In genomic region chr4:43742637-43743036, GRCm38 (mm10) we compare ENCODE assay signal across 1 mouse cellular context.
TF ChIP-seq lines count a peak whose summit lies in the region.

No protein-coding gene starts in this region.

TF ChIP-seq in ES-E14, 5 proteins besides CTCF, POLR2A, EP300 and RAD21 (continued from another document):
- no peak for TF ChIP-seq CHD2 (IDR thresholded peaks at IDR 0.05; ENCODE audit: low read depth, low read length)
